Mouse (Mus musculus): Measurements from ENCODE around the gene Cmtm8. TPM values are rescaled to one million over a fixed set of nuclear protein-coding genes. Genes with fewer than 3 reads are reported as not detected.
A peak's percentile ranks its signal among the peaks of the same experiment; 100 is the strongest.

Cmtm8 gene
- total RNA-seq, 2 experiments from 2014 or later: 2.4 to 3.0 TPM

- DNase-seq: no peak
- intact Hi-C loops (cut with DNase I): no loop called here
Observed at GRCm38 (mm10) chr9:114789989-114790388, 54.0 kb downstream of the Cmtm8 start.

- no peak for DNase-seq
- intact Hi-C loops (cut with DNase I): no loop called here
Observed at GRCm38 (mm10) chr9:114789557-114789956, 54.4 kb downstream of the Cmtm8 start.

GRCm38 (mm10) chr9:114788697-114789096, 55.3 kb downstream of the Cmtm8 start:
- intact Hi-C loops (cut with DNase I): no loop called here
- DNase-seq: no peak

- DNase-seq: no peak
- intact Hi-C loops (cut with DNase I): no loop called here
Observed at GRCm38 (mm10) chr9:114787716-114788115, 56.2 kb downstream of the Cmtm8 start.

GRCm38 (mm10) chr9:114787134-114787533, 56.8 kb downstream of the Cmtm8 start:
- DNase-seq: no peak
- intact Hi-C loops (cut with DNase I): no loop called here

GRCm38 (mm10) chr9:114785432-114786125, 58.4 kb downstream of the Cmtm8 start:
- intact Hi-C loops (cut with DNase I): no loop called here
- no peak for DNase-seq

GRCm38 (mm10) chr9:114781526-114782212, 62.3 kb downstream of the Cmtm8 start, which contains the start of gene Cmtm7:
TSS of gene Cmtm7 (minus strand) at chr9:114781856.
- intact Hi-C loops (cut with DNase I): no loop called here
- peak; percentile 66 to 70 for DNase-seq

- intact Hi-C loops (cut with DNase I): no loop called here
- DNase-seq: peak; percentile 30 to 46
Observed at GRCm38 (mm10) chr9:114780746-114781525, 63.0 kb downstream of the Cmtm8 start.

GRCm38 (mm10) chr9:114779984-114780745, 63.8 kb downstream of the Cmtm8 start:
- DNase-seq: no peak
- intact Hi-C loops (cut with DNase I): no loop called here

- no peak for DNase-seq
- intact Hi-C loops (cut with DNase I): no loop called here
Observed at GRCm38 (mm10) chr9:114778877-114779276, 65.1 kb downstream of the Cmtm8 start.

GRCm38 (mm10) chr9:114778047-114778390, 65.9 kb downstream of the Cmtm8 start:
- no peak for DNase-seq
- intact Hi-C loops (cut with DNase I): no loop called here

- no peak for DNase-seq
- intact Hi-C loops (cut with DNase I): no loop called here
Observed at GRCm38 (mm10) chr9:114777178-114778046, 66.5 kb downstream of the Cmtm8 start.

GRCm38 (mm10) chr9:114776361-114776760, 67.6 kb downstream of the Cmtm8 start:
- no peak for DNase-seq
- intact Hi-C loops (cut with DNase I): no loop called here

GRCm38 (mm10) chr9:114775272-114775671, 68.7 kb downstream of the Cmtm8 start:
- peak; percentile 38 to 40 for DNase-seq
- intact Hi-C loops (cut with DNase I): no loop called here

- DNase-seq: no peak
- intact Hi-C loops (cut with DNase I): no loop called here
Observed at GRCm38 (mm10) chr9:114774629-114775028, 69.3 kb downstream of the Cmtm8 start.

GRCm38 (mm10) chr9:114771565-114771964, 72.4 kb downstream of the Cmtm8 start:
- intact Hi-C loops (cut with DNase I): no loop called here
- no peak for DNase-seq

GRCm38 (mm10) chr9:114770224-114770623, 73.7 kb downstream of the Cmtm8 start:
- DNase-seq: no peak
- intact Hi-C loops (cut with DNase I): no loop called here

GRCm38 (mm10) chr9:114768066-114768465, 75.9 kb downstream of the Cmtm8 start:
- DNase-seq: no peak
- intact Hi-C loops (cut with DNase I): no loop called here

- DNase-seq: no peak
- intact Hi-C loops (cut with DNase I): no loop called here
Observed at GRCm38 (mm10) chr9:114767507-114767906, 76.4 kb downstream of the Cmtm8 start.

- intact Hi-C loops (cut with DNase I): no loop called here
- no peak for DNase-seq
Observed at GRCm38 (mm10) chr9:114767030-114767429, 76.9 kb downstream of the Cmtm8 start.

Data from gastrocnemius, postnatal 36 days (tissue).